Mouse (Mus musculus): ENCODE data around the gene Gm4450. TPM values are rescaled to one million over a fixed set of nuclear protein-coding genes. Genes with fewer than 3 reads are reported as not detected.
"Not testable (repeated sequence)": the region's sequence is repeated elsewhere in the genome, so short reads cannot be mapped to it uniquely, and the experiment has no call there.

Gene Gm4450
- polyA plus RNA-seq, 1 experiment from 2014 or later = 0.13 TPM

- no peaks in the 10 kb centered on the region for H3K9me3 ChIP-seq
- ATAC-seq (ENCODE audit: insufficient number of reproducible peaks, insufficient read depth, low FRiP score, low TSS enrichment, low read depth) = no peak
- no peak overlapping the region for H3K4me3 ChIP-seq (replicated peaks)
- no peaks in the 10 kb centered on the region for H3K36me3 ChIP-seq
- no peak overlapping the region for H3K27ac ChIP-seq
- H3K4me1 ChIP-seq (replicated peaks) = peaks cover 12% of the 10 kb centered on the region; the same call in 1 of the 2 replicates
- H3K4me2 ChIP-seq = no peak overlapping the region
- H3K27me3 ChIP-seq = no peaks in the 10 kb centered on the region
- no peak overlapping the region for H3K9ac ChIP-seq (replicated peaks)
- WGBS = 74% methylated on average over 4 of the region's 4 CpGs
These were observed 39.6 kb downstream of the Gm4450 start for GRCm38 (mm10) chr3:98417328-98417727.

GRCm38 (mm10) chr3:98416426-98417250 is 40.3 kb downstream of the Gm4450 start:
- H3K9ac ChIP-seq (replicated peaks) = no peak overlapping the region
- WGBS = 84% methylated on average over 5 of the region's 5 CpGs
- no peak overlapping the region for H3K27ac ChIP-seq
- H3K9me3 ChIP-seq = no peaks in the 10 kb centered on the region
- peaks cover 12% of the 10 kb centered on the region; the same call in 1 of the 2 replicates for H3K4me1 ChIP-seq (replicated peaks)
- no peaks in the 10 kb centered on the region for H3K27me3 ChIP-seq
- H3K4me3 ChIP-seq (replicated peaks) = no peak overlapping the region
- no peak for ATAC-seq (ENCODE audit: insufficient number of reproducible peaks, insufficient read depth, low FRiP score, low TSS enrichment, low read depth)
- H3K4me2 ChIP-seq = no peak overlapping the region
- no peaks in the 10 kb centered on the region for H3K36me3 ChIP-seq

GRCm38 (mm10) chr3:98414296-98414695 is 42.6 kb downstream of the Gm4450 start:
- peaks cover 7% of the 10 kb centered on the region; the same call in 1 of the 2 replicates for H3K4me1 ChIP-seq (replicated peaks)
- H3K27me3 ChIP-seq = no peaks in the 10 kb centered on the region
- no peaks in the 10 kb centered on the region for H3K36me3 ChIP-seq
- no peak overlapping the region for H3K27ac ChIP-seq
- no peak overlapping the region for H3K4me3 ChIP-seq (replicated peaks)
- no peaks in the 10 kb centered on the region for H3K9me3 ChIP-seq
- H3K4me2 ChIP-seq = no peak overlapping the region
- WGBS = 90% methylated on average over 3 of the region's 3 CpGs
- ATAC-seq (ENCODE audit: insufficient number of reproducible peaks, insufficient read depth, low FRiP score, low TSS enrichment, low read depth) = no peak
- H3K9ac ChIP-seq (replicated peaks) = no peak overlapping the region

GRCm38 (mm10) chr3:98413733-98414132 is 43.2 kb downstream of the Gm4450 start:
- ATAC-seq (ENCODE audit: insufficient number of reproducible peaks, insufficient read depth, low FRiP score, low TSS enrichment, low read depth) = no peak
- Histone ChIP-seq H3K9ac (replicated peaks) (no peak overlapping the region), H3K36me3 (no peaks in the 10 kb centered on the region), H3K9me3 (no peaks in the 10 kb centered on the region), H3K27ac (no peak overlapping the region), H3K4me1 (replicated peaks) (peaks cover 2% of the 10 kb centered on the region; the same call in 1 of the 2 replicates), H3K4me2 (no peak overlapping the region), H3K4me3 (replicated peaks) (no peak overlapping the region), H3K27me3 (no peaks in the 10 kb centered on the region)
- 75% methylated on average over 2 of the region's 2 CpGs for WGBS

- H3K4me1 ChIP-seq (replicated peaks); H3K4me3 ChIP-seq (replicated peaks); H3K4me2 ChIP-seq; H3K9me3 ChIP-seq; H3K27me3 ChIP-seq; H3K27ac ChIP-seq; H3K36me3 ChIP-seq; H3K9ac ChIP-seq (replicated peaks); ATAC-seq (ENCODE audit: insufficient number of reproducible peaks, insufficient read depth, low FRiP score, low TSS enrichment, low read depth): not testable (repeated sequence)
- 92% methylated on average over 18 of the region's 27 CpGs for WGBS
These were observed 46.0 kb downstream of the Gm4450 start for GRCm38 (mm10) chr3:98410619-98411580.

GRCm38 (mm10) chr3:98407261-98407780 is 49.6 kb downstream of the Gm4450 start:
- ATAC-seq (ENCODE audit: insufficient number of reproducible peaks, insufficient read depth, low FRiP score, low TSS enrichment, low read depth); H3K4me1 ChIP-seq (replicated peaks); H3K36me3 ChIP-seq; H3K4me2 ChIP-seq; H3K9ac ChIP-seq (replicated peaks); H3K4me3 ChIP-seq (replicated peaks); H3K27ac ChIP-seq; H3K27me3 ChIP-seq; H3K9me3 ChIP-seq: not testable (repeated sequence)
- 65% methylated on average over 5 of the region's 5 CpGs for WGBS

- H3K4me3 ChIP-seq (replicated peaks); H3K9ac ChIP-seq (replicated peaks); H3K4me1 ChIP-seq (replicated peaks); H3K36me3 ChIP-seq; H3K9me3 ChIP-seq; H3K4me2 ChIP-seq; H3K27ac ChIP-seq; H3K27me3 ChIP-seq; ATAC-seq (ENCODE audit: insufficient number of reproducible peaks, insufficient read depth, low FRiP score, low TSS enrichment, low read depth): not testable (repeated sequence)
- WGBS = 76% methylated on average over 12 of the region's 12 CpGs
These were observed 50.3 kb downstream of the Gm4450 start for GRCm38 (mm10) chr3:98406569-98407144.

GRCm38 (mm10) chr3:98405877-98406276 is 51.0 kb downstream of the Gm4450 start:
- not testable (repeated sequence) for H3K4me3 ChIP-seq (replicated peaks); H3K36me3 ChIP-seq; H3K27me3 ChIP-seq; ATAC-seq (ENCODE audit: insufficient number of reproducible peaks, insufficient read depth, low FRiP score, low TSS enrichment, low read depth); H3K27ac ChIP-seq; H3K9ac ChIP-seq (replicated peaks); H3K9me3 ChIP-seq; H3K4me1 ChIP-seq (replicated peaks); H3K4me2 ChIP-seq
- WGBS = 89% methylated on average over 6 of the region's 6 CpGs

GRCm38 (mm10) chr3:98404268-98404895 is 52.5 kb downstream of the Gm4450 start:
- ATAC-seq (ENCODE audit: insufficient number of reproducible peaks, insufficient read depth, low FRiP score, low TSS enrichment, low read depth) = not testable (repeated sequence)
- 93% methylated on average over 9 of the region's 9 CpGs for WGBS

More at GRCm38 (mm10) chr3:98404268-98404895, 52.5 kb downstream of the Gm4450 start:
- not testable (repeated sequence) for H3K27me3 ChIP-seq; H3K27ac ChIP-seq; H3K4me3 ChIP-seq (replicated peaks); H3K9ac ChIP-seq (replicated peaks); H3K4me2 ChIP-seq; H3K36me3 ChIP-seq; H3K9me3 ChIP-seq; H3K4me1 ChIP-seq (replicated peaks)

Data from limb, embryonic 12.5 days (tissue).